Mouse (Mus musculus) midbrain, embryonic 15.5 days (tissue): ENCODE results near the gene Slc25a39. TPM values are rescaled to one million over a fixed set of nuclear protein-coding genes. Genes with fewer than 3 reads are reported as not detected.
"Not testable (repeated sequence)": the region's sequence is repeated elsewhere in the genome, so short reads cannot be mapped to it uniquely, and the experiment has no call there.

ENCODE experiments used
- ATAC-seq: fragments of 200-750 bp; cut with Nextera tagmentation; replicated peaks from 2 replicates; pipeline ENCODE4 v1.8.0; 2017; ENCODE audit warnings: moderate TSS enrichment
- H3K27ac ChIP-seq: fragments of 300-500 bp; sonication (generic); 2 replicates; pipeline ENCODE4 v1.5.1; 2015; ENCODE audit warnings: mild to moderate bottlenecking, inconsistent platforms
- H3K27me3 ChIP-seq: fragments of 300-500 bp; sonication (generic); replicated peaks from 2 replicates; pipeline ENCODE4 v1.6.1; 2015; ENCODE audit warnings: inconsistent platforms
- H3K36me3 ChIP-seq: fragments of 300-500 bp; sonication (generic); replicated peaks from 2 replicates; pipeline ENCODE4 v1.6.1; 2015; ENCODE audit warnings: inconsistent platforms
- H3K4me1 ChIP-seq: fragments of 300-500 bp; sonication (generic); 2 replicates; pipeline ENCODE4 v1.6.1; 2015; ENCODE audit warnings: inconsistent platforms
- H3K4me2 ChIP-seq: fragments of 300-500 bp; sonication (generic); 2 replicates; pipeline ENCODE4 v1.6.1; 2015; ENCODE audit warnings: inconsistent platforms, mild to moderate bottlenecking, moderate library complexity
- H3K4me3 ChIP-seq: fragments of 300-500 bp; sonication (generic); 2 replicates; pipeline ENCODE4 v1.5.1; 2015; ENCODE audit warnings: mild to moderate bottlenecking, inconsistent platforms
- H3K9ac ChIP-seq: fragments of 300-500 bp; sonication (generic); 2 replicates; pipeline ENCODE4 v1.6.1; 2015; ENCODE audit warnings: mild to moderate bottlenecking, inconsistent platforms
- H3K9me3 ChIP-seq: fragments of 300-500 bp; sonication (generic); 2 replicates; pipeline ENCODE4 v1.6.1; 2016; ENCODE audit warnings: inconsistent platforms
- WGBS: fragments of 180-500 bp; shearing (Covaris S2); methylation state at CpG from one replicate; pipeline ENCODE4 v1.1.7; 2015; ENCODE audit warnings: mixed read lengths; 5-methylcytosine and 5-hydroxymethylcytosine counted together
- polyA plus RNA-seq: library from polyadenylated mRNA; unstranded; fragments of >200 nt; fragmentation: Nextera tagmentation; extraction: Ambion mirVana; gene quantifications from 2 replicates; pipeline ENCODE4 v1.2.1, GENCODE M21; 2015

Gene Slc25a39
- polyA plus RNA-seq, 1 experiment from 2014 or later: 146 TPM

DNA sequence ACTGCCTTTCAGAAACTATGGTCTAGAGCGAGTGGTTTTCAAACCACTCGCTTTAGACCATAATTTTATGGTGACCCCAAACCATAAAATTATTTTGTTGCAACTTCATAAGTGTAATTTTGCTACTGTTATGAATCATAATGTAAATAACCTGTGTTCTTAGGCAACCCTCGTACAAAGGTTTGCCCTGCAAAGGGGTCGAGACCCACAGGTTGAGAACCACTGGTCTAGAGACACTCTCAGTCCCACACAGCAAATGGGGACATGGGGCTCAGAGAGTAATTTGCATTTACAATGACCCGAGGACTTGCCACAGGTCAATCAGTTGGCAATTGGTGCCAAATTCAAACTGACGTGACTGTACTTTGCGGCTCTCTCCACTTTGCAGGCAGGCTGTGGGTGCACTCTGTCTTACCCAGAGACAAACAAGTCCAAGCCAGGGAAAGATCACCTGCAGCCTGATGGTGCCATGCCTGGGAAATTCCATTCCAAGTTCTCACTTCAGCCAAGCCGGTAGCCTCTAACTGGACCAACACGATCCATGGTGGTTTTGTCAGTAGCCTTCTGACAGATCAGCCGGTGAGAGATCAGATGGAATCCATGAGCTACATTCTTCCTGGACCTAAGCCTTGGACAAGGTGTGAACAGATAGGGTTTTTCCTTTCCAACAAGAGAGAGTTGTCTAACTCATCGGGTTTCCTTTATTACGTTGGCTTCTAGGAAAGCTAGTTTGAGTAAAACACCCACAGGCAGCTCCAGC, 35.6 kb downstream of the Slc25a39 start:
- peaks cover 8% of the 10 kb centered on the region for H3K4me1 ChIP-seq
- ATAC-seq: no peak
- whole genome bisulfite sequencing: 85% methylated on average over 12 of the region's 12 CpGs

GRCm38 (mm10) chr11:102370285-102370684, 37.5 kb downstream of the Slc25a39 start:
- no peak overlapping the region for H3K4me2 ChIP-seq
- no peak overlapping the region for H3K4me3 ChIP-seq
- no peaks in the 10 kb centered on the region for H3K9me3 ChIP-seq
- H3K27me3 ChIP-seq: no peaks in the 10 kb centered on the region
- H3K4me1 ChIP-seq: no peaks in the 10 kb centered on the region
- no peak overlapping the region for H3K27ac ChIP-seq
- ATAC-seq: no peak
- 52% methylated on average over 7 of the region's 7 CpGs for WGBS
- no peak overlapping the region for H3K9ac ChIP-seq
- no peaks in the 10 kb centered on the region for H3K36me3 ChIP-seq

More for the DNA sequence above, 35.6 kb downstream of the Slc25a39 start:
- Histone ChIP-seq H3K4me2 (no peak overlapping the region), H3K27me3 (no peaks in the 10 kb centered on the region), H3K9me3 (no peaks in the 10 kb centered on the region), H3K27ac (no peak overlapping the region), H3K4me3 (no peak overlapping the region), H3K9ac (no peak overlapping the region), H3K36me3 (no peaks in the 10 kb centered on the region)

GRCm38 (mm10) chr11:102369263-102369662, 38.5 kb downstream of the Slc25a39 start:
- 80% methylated on average over 4 of the region's 4 CpGs for WGBS
- Histone ChIP-seq H3K4me2 (no peak overlapping the region), H3K27me3 (no peaks in the 10 kb centered on the region), H3K36me3 (no peaks in the 10 kb centered on the region), H3K4me1 (no peaks in the 10 kb centered on the region), H3K4me3 (no peak overlapping the region), H3K9ac (no peak overlapping the region), H3K27ac (no peak overlapping the region), H3K9me3 (no peaks in the 10 kb centered on the region)
- ATAC-seq: no peak

GRCm38 (mm10) chr11:102368347-102368746, 39.4 kb downstream of the Slc25a39 start:
- H3K27me3 ChIP-seq: no peaks in the 10 kb centered on the region
- no peak for ATAC-seq
- no peaks in the 10 kb centered on the region for H3K9me3 ChIP-seq
- no peaks in the 10 kb centered on the region for H3K4me1 ChIP-seq
- no peak overlapping the region for H3K4me3 ChIP-seq
- no peaks in the 10 kb centered on the region for H3K36me3 ChIP-seq
- H3K27ac ChIP-seq: no peak overlapping the region
- 86% methylated on average over 5 of the region's 5 CpGs for WGBS
- no peak overlapping the region for H3K9ac ChIP-seq
- H3K4me2 ChIP-seq: no peak overlapping the region

DNA sequence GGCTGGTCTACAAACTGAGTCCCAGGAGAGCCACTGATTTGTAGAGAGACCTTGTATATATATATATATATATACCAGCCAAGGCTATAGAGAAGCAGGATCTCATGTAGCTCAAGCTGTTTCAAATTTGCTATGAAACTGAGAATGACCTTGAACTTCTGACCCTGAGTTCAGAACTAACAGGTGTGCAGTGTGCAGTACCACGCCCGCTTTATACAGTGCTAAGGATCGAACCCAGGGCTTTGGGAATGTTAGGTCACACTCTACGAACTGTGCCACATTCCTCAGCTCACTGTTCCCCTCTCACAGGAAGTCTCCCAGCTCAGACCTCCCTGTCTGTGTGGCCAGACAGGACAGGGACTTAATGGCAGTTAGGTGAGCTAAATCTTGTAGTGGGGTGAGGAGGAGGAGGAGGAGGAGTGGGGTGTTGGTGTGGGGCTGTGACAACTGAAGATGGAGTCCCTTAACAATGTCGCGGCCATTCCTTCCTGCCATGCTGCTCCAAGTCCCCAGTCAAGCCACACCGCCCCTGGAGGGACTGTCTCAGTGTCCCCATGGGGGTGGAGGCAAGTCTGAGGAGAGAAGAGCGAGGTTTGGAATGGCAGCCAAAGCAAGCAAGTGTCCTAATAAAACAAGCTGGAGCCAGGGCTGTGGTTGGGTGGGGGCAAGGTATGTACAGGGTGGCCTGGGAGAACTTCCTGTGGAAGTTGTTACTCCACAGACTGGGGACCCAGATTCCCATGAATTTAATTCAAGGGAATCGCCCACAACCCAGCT, 40.1 kb downstream of the Slc25a39 start:
- no peak overlapping the region for H3K9ac ChIP-seq
- no peak overlapping the region for H3K27ac ChIP-seq
- no peak for ATAC-seq
- WGBS: 87% methylated on average over 9 of the region's 9 CpGs
- no peaks in the 10 kb centered on the region for H3K9me3 ChIP-seq
- H3K4me2 ChIP-seq: no peak overlapping the region
- no peaks in the 10 kb centered on the region for H3K27me3 ChIP-seq
- no peaks in the 10 kb centered on the region for H3K4me1 ChIP-seq
- no peak overlapping the region for H3K4me3 ChIP-seq
- no peaks in the 10 kb centered on the region for H3K36me3 ChIP-seq

- not testable (repeated sequence) for H3K36me3 ChIP-seq, H3K4me3 ChIP-seq, H3K4me2 ChIP-seq, H3K4me1 ChIP-seq, H3K27me3 ChIP-seq, ATAC-seq, H3K27ac ChIP-seq, H3K9ac ChIP-seq, H3K9me3 ChIP-seq
- 86% methylated on average over 8 of the region's 8 CpGs for WGBS
These were observed 41.6 kb downstream of the Slc25a39 start, which contains the start of gene Slc4a1 for GRCm38 (mm10) chr11:102366103-102366502. Gene Slc4a1, minus strand, starts transcription at chr11:102366203.

GRCm38 (mm10) chr11:102365699-102366098, 42.0 kb downstream of the Slc25a39 start:
- H3K36me3 ChIP-seq: no peaks in the 10 kb centered on the region
- 54% methylated on average over 4 of the region's 4 CpGs for WGBS
- no peak for ATAC-seq
- no peak overlapping the region for H3K4me2 ChIP-seq
- H3K9ac ChIP-seq: no peak overlapping the region
- H3K27me3 ChIP-seq: no peaks in the 10 kb centered on the region; the same call in 1 of the 2 replicates
- H3K4me1 ChIP-seq: no peaks in the 10 kb centered on the region
- H3K4me3 ChIP-seq: no peak overlapping the region
- H3K9me3 ChIP-seq: no peaks in the 10 kb centered on the region
- no peak overlapping the region for H3K27ac ChIP-seq

DNA sequence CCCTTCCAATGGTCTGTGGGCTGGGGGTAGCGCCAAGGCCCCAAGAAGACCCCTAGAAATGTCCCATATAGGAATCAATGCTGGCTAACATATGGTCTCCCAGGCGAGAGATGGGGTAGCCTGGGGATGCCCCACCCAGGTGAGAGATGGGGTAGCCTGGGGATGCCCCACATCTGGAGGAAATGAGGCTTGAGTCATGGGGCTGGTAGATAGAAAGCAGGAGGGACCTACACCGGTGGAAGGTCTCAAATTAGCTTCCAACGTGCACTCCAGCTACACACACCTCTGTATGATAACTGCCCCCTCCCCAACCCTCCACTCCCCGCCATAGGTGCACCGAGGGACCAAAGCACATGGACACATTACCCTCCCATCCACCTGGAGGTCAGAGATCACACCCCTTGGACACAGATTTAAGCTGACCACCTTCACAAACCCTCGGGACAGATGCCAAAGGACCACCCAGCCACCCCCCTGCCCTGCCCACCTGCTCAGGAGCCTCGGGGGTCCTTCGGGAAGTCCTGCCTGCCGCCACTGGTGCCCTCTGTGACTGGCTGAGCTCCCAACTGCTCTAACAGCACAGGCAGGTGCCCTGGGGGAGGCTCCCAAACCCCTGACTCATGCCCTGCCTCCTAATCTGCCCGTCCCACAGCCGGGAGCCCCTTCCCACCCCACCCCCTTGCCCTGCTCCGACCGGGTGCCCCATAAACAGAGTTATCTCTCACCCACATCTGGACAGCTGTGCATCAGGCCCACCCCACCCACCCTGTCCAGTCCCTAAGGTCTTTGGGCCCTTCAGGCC, 43.0 kb downstream of the Slc25a39 start:
- no peaks in the 10 kb centered on the region for H3K4me1 ChIP-seq
- ATAC-seq: no peak
- no peak overlapping the region for H3K4me3 ChIP-seq
- H3K27me3 ChIP-seq: no peaks in the 10 kb centered on the region; the same call in 1 of the 2 replicates
- WGBS: 78% methylated on average over 14 of the region's 14 CpGs
- H3K9ac ChIP-seq: no peak overlapping the region
- H3K4me2 ChIP-seq: no peak overlapping the region
- H3K27ac ChIP-seq: no peak overlapping the region
- H3K9me3 ChIP-seq: no peaks in the 10 kb centered on the region
- H3K36me3 ChIP-seq: no peaks in the 10 kb centered on the region

GRCm38 (mm10) chr11:102363623-102364022, 44.1 kb downstream of the Slc25a39 start:
- Histone ChIP-seq H3K27ac (no peak overlapping the region), H3K36me3 (no peaks in the 10 kb centered on the region), H3K4me1 (no peaks in the 10 kb centered on the region), H3K9me3 (no peaks in the 10 kb centered on the region), H3K9ac (no peak overlapping the region), H3K4me3 (no peak overlapping the region), H3K27me3 (no peaks in the 10 kb centered on the region; the same call in 1 of the 2 replicates), H3K4me2 (no peak overlapping the region)
- 69% methylated on average over 2 of the region's 2 CpGs for WGBS
- ATAC-seq: no peak

DNA sequence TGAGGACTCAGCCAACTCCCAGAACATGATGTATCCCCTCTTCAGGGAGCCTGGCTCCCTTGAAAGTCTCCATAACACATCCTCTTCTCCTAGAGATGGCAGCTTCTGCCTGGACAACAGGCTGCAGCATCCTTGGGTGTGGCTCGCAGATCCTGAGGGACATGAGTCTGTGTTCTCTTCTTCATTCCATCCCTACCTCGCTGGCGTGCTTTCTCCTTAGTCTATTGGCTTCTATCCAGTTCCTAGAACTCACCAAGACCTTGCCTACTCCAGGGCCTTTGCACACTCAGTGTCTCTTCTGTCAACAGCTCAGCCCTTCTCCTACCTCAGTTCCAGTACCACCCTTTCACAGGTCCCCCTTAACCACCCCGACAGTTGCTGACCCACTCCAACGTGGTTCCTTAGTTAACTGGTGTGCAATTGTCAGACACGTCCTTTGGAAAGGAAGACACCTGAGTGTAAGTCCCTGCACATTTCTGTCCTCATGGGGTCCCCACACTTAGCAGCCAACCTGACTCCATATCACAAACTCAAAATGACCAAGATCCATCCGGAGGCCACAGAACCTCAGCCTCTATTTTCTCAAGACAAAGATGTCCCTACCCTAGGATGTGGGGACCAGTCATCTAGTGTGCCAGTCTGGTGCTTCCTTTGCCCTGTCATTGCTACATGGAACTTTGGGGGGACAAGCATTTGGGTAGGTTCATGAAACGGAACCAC, 45.8 kb downstream of the Slc25a39 start:
- no peak for ATAC-seq

GRCm38 (mm10) chr11:102358365-102358764, 49.4 kb downstream of the Slc25a39 start:
- Histone ChIP-seq H3K27me3 (no peaks in the 10 kb centered on the region; the same call in 1 of the 2 replicates), H3K4me2 (no peak overlapping the region), H3K4me3 (no peak overlapping the region), H3K4me1 (no peaks in the 10 kb centered on the region), H3K36me3 (no peaks in the 10 kb centered on the region), H3K27ac (no peak overlapping the region), H3K9me3 (no peaks in the 10 kb centered on the region), H3K9ac (no peak overlapping the region)
- WGBS: 68% methylated on average over 10 of the region's 10 CpGs
- ATAC-seq: no peak

More for the DNA sequence above, 45.8 kb downstream of the Slc25a39 start:
- Histone ChIP-seq H3K4me3 (no peak overlapping the region), H3K36me3 (no peaks in the 10 kb centered on the region), H3K9ac (no peak overlapping the region), H3K4me1 (no peaks in the 10 kb centered on the region), H3K4me2 (no peak overlapping the region), H3K9me3 (no peaks in the 10 kb centered on the region), H3K27me3 (no peaks in the 10 kb centered on the region; the same call in 1 of the 2 replicates), H3K27ac (no peak overlapping the region)
- 86% methylated on average over 8 of the region's 8 CpGs for WGBS
